Mouse (Mus musculus) neural tube, embryonic 15.5 days (tissue): Measurements from ENCODE around the gene Astn2. TPM values are rescaled to one million over a fixed set of nuclear protein-coding genes. Genes with fewer than 3 reads are reported as not detected.

Experiments
- ATAC-seq: fragments of 200-750 bp; cut with Nextera tagmentation; 2 replicates; pipeline ENCODE4 v1.8.0; 2017; ENCODE audit warnings: mild to moderate bottlenecking, moderate TSS enrichment, moderate library complexity; ENCODE audit not compliant: low FRiP score
- H3K27ac ChIP-seq: fragments of 300-500 bp; sonication (generic); replicated peaks from 2 replicates; pipeline ENCODE4 v1.5.1; 2015; ENCODE audit warnings: mild to moderate bottlenecking, inconsistent platforms
- H3K27me3 ChIP-seq: fragments of 300-500 bp; sonication (generic); replicated peaks from 2 replicates; pipeline ENCODE4 v1.6.1; 2015; ENCODE audit warnings: inconsistent platforms
- H3K36me3 ChIP-seq: fragments of 300-500 bp; sonication (generic); 2 replicates; pipeline ENCODE4 v1.6.1; 2015; ENCODE audit warnings: inconsistent platforms
- H3K4me1 ChIP-seq: fragments of 300-500 bp; sonication (generic); 2 replicates; pipeline ENCODE4 v1.6.1; 2015; ENCODE audit warnings: inconsistent platforms
- H3K4me2 ChIP-seq: fragments of 300-500 bp; sonication (generic); 2 replicates; pipeline ENCODE4 v1.6.1; 2015; ENCODE audit warnings: inconsistent platforms, mild to moderate bottlenecking, moderate library complexity
- H3K4me3 ChIP-seq: fragments of 300-500 bp; sonication (generic); replicated peaks from 2 replicates; pipeline ENCODE4 v1.5.1; 2015; ENCODE audit warnings: mild to moderate bottlenecking, inconsistent platforms
- H3K9ac ChIP-seq: fragments of 300-500 bp; sonication (generic); replicated peaks from 2 replicates; pipeline ENCODE4 v1.6.1; 2015; ENCODE audit warnings: mild to moderate bottlenecking, inconsistent platforms
- H3K9me3 ChIP-seq: fragments of 300-500 bp; sonication (generic); replicated peaks from 2 replicates; pipeline ENCODE4 v1.6.1; 2016; ENCODE audit warnings: inconsistent platforms
- WGBS: fragments of 180-500 bp; shearing (Covaris S2); methylation state at CpG from one replicate; pipeline ENCODE4 v1.1.7; 2015; ENCODE audit warnings: mixed read lengths; 5-methylcytosine and 5-hydroxymethylcytosine counted together
- polyA plus RNA-seq: library from polyadenylated mRNA; unstranded; fragments of >200 nt; fragmentation: Nextera tagmentation; extraction: Ambion mirVana; gene quantifications from 2 replicates; pipeline ENCODE4 v1.2.1, GENCODE M21; 2015

The Astn2 gene
- polyA plus RNA-seq, 1 experiment from 2014 or later, result 3.9 TPM

DNA sequence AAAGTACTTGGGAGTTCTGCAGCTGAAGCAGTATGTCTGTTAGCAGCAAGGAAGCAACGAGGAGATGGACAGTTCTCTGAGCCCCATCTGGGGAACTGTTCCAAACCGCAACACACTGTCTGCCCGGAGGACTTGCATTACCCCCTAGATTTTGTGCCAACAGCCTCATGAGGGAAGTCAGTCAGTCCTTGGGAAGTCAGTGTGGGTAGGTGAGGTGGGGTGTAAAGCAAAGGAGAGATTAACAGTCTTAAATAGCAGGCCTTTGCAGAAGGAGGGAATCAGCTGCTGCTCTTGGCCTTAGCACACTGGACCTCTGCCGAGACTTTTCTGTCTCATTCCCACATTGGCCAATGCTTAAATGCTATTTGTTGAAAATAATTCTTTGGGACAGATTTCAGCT, 1049.8 kb downstream of the Astn2 start:
- H3K4me2 ChIP-seq, result no peak overlapping the region
- H3K9me3 ChIP-seq, result no peaks in the 10 kb centered on the region
- no peak for ATAC-seq
- H3K36me3 ChIP-seq, result no peaks in the 10 kb centered on the region
- H3K4me1 ChIP-seq, result no peaks in the 10 kb centered on the region
- H3K27me3 ChIP-seq, result no peaks in the 10 kb centered on the region
- WGBS, result 66% methylated on average over 4 of the region's 4 CpGs
- no peak overlapping the region for H3K27ac ChIP-seq
- no peak overlapping the region for H3K9ac ChIP-seq
- H3K4me3 ChIP-seq, result no peak overlapping the region

DNA sequence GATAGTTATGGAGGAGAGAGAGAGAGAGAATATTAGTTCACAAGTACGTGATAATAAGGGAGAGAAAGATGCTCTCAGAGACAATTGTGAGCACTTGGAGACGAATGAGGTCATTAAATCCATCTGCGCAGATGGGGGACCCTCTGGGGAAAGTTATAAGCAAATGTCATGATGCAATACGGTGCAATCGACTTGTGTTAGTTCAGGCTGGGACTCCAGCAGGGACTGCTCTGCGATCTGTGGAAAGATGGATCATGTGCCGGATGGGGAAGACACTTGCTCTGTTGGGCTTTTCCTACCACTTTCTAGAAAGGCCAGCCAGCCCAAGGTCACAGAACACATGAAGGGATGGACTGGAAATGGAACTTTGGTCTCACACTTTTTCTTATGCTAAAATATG, 1053.9 kb downstream of the Astn2 start:
- Histone ChIP-seq H3K9ac (no peak overlapping the region), H3K27me3 (no peaks in the 10 kb centered on the region), H3K27ac (no peak overlapping the region), H3K36me3 (no peaks in the 10 kb centered on the region), H3K9me3 (no peaks in the 10 kb centered on the region), H3K4me3 (no peak overlapping the region), H3K4me1 (no peaks in the 10 kb centered on the region), H3K4me2 (no peak overlapping the region)
- ATAC-seq, result no peak
- WGBS, result 34% methylated on average over 7 of the region's 7 CpGs

DNA sequence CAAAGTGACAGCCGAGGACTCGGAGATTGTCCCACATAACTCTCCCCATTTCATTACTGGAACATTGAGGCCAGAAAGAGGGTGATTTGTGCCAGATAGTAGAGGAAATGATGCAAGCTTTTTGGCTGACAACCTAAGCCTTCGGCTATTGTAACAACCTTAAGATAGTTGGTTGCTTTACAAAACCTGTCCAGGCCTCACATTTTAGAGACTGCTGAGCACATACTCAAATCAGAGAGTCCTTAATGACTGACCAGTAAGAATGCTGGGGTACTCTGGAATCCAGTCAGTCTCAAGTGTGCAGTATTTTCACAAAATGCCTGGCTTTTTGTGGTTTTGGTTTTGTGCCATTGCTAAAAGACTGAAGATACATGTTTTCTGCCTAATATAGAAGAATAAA, 1062.6 kb downstream of the Astn2 start:
- Histone ChIP-seq H3K36me3 (no peaks in the 10 kb centered on the region), H3K4me2 (no peak overlapping the region), H3K9ac (no peak overlapping the region), H3K27me3 (no peaks in the 10 kb centered on the region), H3K4me1 (no peaks in the 10 kb centered on the region), H3K4me3 (no peak overlapping the region), H3K27ac (no peak overlapping the region), H3K9me3 (no peaks in the 10 kb centered on the region)
- ATAC-seq, result no peak
- 90% methylated on average over 3 of the region's 3 CpGs for WGBS

DNA sequence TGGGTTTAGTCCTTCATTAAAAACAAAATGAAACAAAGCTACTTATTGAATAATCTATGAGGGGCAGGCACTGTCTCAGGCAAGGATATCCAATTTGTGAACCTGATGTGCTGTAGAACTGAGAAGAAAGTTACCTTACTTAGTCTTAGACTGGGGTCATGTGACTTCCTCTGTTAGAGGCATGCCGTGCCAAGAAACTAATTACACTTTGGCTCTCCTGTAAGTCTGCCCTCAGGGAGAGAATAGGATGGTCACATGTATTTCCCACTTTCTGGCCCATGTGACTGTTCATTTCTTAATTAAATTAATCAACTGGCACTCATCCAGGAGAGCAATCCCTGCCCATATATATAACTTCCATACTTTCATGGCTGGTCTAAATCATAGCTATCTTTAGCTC, 1070.7 kb downstream of the Astn2 start:
- WGBS, result 37% methylated on average over 1 of the region's 1 CpGs
- Histone ChIP-seq H3K27ac (no peak overlapping the region), H3K4me1 (no peaks in the 10 kb centered on the region), H3K4me3 (no peak overlapping the region), H3K9ac (no peak overlapping the region), H3K9me3 (no peaks in the 10 kb centered on the region), H3K27me3 (no peaks in the 10 kb centered on the region), H3K4me2 (no peak overlapping the region), H3K36me3 (no peaks in the 10 kb centered on the region)
- ATAC-seq, result no peak
